Mouse (Mus musculus): ENCODE measurements around the gene Boc. TPM values are rescaled to one million over a fixed set of nuclear protein-coding genes. Genes with fewer than 3 reads are reported as not detected.

Boc gene
- 10 to 100 TPM; 20.4 to 21.4 TPM for total RNA-seq (2021)

DNA sequence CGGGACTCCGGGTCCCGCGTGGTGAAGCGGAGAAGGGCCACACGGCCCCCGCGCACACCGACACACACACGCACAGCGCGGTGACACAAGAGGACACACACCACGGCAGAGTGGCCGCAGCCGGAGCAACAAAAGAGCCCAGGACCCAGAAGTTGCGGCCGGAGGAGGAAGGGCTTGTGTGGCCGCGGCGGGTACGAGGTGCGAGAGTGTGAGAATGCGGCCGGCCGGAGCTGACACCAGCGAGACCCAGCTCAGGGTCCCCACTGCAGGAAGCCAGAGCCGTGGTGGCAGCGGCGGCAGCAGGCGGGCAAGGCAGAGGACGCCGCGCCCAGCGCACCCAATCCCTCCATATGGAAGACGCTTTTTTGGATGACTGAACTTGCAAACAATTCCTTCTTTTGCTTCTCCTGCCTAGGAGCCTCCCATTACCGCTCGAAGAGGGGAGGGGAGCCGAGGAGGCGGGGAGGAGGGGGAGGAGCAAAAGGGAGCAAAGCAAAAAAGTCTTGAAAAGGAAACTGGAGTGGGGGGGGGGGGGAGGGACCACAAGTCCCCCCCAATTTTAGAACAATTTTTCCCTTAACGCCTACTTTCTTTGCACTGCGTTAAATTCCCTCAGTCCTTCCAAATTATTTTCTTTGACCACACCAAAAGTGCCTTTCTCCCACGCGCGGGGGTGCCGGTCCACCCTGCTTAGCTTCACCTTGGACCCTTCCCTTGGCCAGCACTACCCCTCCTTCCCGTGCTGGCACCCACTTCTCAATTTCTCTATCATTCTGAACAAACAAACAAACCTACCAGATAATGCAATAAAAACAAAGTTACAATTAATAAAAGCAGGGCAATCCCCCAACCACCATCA, at the start of gene Boc:
Gene Boc (minus strand): TSS at position 427 of the 859 bp plus-strand sequence.
- intact Hi-C loops (cut with DNase I) = loop anchor here (5.0 kb wide), 2 partner anchors 46 to 61 kb away; no protein-coding TSS in a partner anchor
- peak; percentile 49 to 77 for DNase-seq (ENCODE audit: extremely low spot score in 1 of 2, low spot score in 2 of 2)

DNA sequence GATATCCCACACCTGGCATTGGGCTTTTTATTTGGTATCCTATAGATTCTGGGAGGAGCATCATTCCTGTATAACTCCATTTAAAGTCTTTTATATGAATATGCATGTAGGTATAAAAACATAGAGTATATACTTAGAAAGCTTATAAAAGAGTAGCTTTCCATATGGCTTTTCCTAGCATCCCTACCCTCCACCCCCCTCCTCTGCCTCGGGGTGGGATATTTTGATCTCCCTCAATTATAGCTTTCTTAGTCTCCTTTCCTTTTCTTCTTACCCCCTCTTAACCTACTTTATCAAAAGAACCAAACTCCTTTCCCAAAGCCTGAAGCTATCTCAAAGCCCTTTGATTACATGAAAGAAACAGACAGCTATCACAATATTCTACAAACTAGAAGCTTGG, 47.9 kb upstream of the Boc start:
- DNase-seq (ENCODE audit: extremely low spot score in 1 of 2, low spot score in 2 of 2) = no peak
- intact Hi-C loops (cut with DNase I) = no loop called here

DNA sequence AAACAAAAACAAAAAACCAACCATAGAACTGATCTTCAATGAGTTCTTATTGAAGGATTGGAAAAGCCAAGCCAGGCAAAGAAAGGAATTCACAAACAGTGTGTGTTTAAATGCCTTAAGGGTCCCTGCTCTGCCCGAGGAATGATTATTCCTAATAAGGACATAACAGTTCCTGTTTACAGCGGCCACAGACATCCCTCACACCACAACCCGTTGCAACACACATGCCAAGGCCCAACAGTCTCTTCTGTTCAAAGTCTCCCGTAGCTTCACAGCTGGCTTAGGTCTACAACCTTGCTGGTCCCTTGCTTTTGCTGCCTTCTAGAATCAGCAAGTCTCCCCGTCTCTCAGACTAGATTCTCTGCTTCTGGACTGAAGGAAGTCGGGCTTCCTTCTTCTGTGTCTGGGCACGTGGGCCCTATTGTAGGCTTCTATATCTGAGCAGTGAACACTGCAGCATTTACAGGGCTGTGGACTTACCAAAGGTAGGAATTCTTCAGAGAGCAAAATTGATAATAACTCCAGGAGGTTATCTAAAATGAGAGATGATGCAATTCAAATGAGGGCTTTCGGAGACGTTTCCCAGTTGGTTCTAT, 45.4 kb upstream of the Boc start:
- intact Hi-C loops (cut with DNase I) = no loop called here
- no peak for DNase-seq (ENCODE audit: extremely low spot score in 1 of 2, low spot score in 2 of 2)

DNA sequence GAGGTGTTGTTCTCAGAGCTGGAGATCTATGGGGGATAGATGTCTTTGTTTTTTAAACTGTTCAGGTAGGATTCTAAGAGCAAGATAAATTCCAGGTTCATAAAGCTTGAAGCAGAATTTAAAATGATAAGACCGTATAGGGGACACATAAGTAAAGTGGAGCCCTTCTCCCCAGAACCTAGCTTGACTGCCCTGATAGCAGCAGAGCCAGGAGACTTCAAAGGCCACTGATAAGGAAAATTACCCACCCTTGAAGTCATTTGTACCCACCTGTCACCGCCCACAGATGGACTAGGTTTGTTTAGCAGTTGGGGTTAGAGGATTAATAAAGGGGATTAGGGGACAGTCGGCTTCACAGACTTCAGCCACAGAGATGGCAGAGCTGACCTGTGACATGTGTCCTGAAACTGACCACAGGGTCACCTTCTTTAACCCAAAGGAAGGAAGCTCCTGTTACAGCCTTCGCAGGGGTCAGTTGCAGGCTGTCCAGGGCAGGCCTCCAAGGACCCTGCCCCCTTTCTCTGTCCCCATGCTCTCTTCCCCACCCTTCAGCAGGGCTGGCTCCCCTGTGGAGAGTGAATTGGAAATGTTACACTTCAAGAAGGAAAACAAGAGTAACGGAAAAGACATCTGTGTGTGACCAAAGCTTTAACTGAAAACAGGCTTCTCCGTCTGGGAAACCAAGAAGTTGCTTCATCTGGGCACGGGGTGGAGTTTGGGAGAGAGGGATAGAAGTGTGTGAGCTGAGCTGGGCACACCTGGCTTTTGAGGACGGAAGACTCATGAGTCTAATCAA, 43.5 kb upstream of the Boc start:
- no peak for DNase-seq (ENCODE audit: extremely low spot score in 1 of 2, low spot score in 2 of 2)
- intact Hi-C loops (cut with DNase I) = no loop called here

DNA sequence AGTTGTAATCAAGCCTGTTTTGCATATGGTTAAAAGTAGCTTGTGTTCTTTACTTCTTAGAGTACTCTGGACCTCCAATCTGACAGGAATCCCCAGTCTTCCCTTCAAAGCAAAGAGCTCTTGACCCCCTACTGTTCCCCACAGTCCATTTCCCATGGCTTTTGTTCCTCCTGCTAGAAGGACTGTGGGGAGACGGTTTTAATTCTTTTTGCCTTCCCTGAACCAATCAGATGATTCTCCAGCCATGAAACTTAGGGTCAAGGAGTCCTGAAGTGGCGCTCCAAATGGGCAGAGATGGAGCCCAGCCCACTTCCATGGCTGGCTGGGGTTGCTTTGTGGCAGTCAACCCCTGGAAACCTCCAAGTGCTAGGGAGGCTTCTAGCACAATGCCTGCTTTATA, 42.5 kb upstream of the Boc start:
- intact Hi-C loops (cut with DNase I) = no loop called here
- no peak for DNase-seq (ENCODE audit: extremely low spot score in 1 of 2, low spot score in 2 of 2)

DNA sequence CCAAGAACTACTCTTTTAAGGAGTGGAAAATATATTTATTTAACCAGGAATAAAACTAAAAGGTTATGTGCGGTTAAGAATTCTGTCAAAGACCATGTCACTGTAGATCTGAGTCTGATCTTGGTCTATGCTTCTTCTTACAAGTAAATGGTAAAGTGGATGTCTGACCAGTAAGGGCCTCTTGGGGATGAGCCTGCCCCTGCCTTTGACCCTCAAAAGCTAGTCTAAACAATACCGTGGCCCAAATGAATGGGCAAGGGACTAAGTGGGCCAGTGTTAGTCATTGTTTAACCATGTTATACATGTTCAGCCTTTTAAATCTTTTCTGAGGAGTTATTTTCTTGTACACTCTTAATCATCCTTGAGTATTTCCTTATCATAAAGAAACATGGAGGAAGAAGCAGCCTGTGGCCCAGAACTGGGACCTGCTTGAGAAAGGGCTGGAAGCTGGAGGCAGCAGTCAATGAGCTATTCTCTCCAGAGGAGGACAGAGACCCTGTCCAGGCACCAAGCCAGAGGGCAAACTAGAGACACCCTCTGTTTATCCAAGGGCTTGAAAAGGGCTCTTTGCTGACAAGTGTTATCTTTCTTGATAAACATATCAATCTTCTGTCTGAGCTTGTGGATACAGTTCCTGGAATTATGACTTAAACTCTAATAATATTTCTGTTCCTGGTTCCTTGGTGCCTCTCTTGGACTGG, 38.6 kb upstream of the Boc start:
- DNase-seq (ENCODE audit: extremely low spot score in 1 of 2, low spot score in 2 of 2) = no peak
- intact Hi-C loops (cut with DNase I) = no loop called here

DNA sequence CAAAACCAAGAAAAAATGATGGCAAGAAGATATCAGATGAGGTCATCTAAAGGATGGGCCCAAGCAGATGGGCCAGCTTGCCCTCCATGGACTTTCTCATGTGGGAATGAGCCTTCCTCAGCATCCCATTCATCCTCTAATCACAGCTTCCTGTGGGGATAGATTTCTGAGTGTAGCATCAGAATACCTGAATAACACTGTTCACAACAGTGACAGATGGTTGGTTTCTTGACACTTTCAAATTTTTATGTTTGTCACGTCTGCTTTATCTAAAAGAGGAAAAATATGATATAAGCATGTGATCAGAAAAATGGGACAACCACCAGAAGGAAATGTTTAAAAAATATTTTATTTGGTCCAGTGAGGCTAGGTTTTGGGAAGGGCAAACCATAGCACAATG, 30.8 kb upstream of the Boc start:
- no peak for DNase-seq (ENCODE audit: extremely low spot score in 1 of 2, low spot score in 2 of 2)
- intact Hi-C loops (cut with DNase I) = no loop called here

DNA sequence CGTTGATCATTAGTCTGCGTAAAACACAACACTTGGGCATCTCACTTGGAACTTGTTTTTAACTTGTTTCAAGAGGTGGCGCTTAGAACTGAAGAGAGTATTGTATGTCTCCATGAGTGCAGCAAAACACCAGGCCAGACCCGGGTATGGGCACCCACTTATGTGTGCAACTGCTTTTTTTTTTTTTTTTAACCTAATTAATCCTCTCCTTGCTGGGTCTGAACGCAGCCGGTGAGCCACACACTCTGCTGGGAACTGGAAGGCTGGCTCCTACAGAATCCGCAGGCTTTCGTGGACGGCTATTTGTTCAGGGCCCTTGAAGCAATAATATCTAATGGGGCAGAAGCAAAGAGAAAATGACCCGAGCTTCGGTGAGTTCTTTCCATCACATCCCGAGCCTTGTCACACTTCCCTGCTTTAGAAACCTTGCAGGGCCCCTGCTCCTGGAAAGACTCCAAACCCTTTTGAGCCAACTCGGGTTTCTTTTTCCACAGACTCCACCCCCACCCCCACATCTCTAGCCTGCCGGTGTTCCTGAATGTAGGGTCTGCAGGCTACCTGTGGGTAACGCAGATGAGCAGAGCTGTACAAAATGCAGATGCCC, 20.8 kb upstream of the Boc start:
- intact Hi-C loops (cut with DNase I) = no loop called here
- DNase-seq (ENCODE audit: extremely low spot score in 1 of 2, low spot score in 2 of 2) = no peak

DNA sequence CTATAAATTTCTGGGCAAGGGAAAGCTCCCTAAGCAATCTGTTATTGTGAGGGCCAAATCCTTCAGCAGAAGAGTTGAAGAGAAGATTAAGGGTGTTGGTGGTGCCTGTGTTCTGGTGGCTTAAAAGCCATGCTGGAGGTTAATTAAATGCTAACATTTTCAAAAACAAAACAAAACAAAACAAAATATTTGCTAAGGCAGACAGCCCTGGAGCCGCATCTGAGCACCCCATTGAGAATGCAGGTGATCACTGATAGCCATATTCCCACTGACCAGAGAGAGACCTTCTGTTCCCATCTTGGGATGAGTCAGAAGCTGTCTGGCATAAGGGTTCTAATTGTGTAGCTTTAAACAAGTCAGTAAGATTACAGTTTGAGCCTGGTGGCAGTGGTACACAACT, 19.9 kb upstream of the Boc start:
- no peak for DNase-seq (ENCODE audit: extremely low spot score in 1 of 2, low spot score in 2 of 2)

DNA sequence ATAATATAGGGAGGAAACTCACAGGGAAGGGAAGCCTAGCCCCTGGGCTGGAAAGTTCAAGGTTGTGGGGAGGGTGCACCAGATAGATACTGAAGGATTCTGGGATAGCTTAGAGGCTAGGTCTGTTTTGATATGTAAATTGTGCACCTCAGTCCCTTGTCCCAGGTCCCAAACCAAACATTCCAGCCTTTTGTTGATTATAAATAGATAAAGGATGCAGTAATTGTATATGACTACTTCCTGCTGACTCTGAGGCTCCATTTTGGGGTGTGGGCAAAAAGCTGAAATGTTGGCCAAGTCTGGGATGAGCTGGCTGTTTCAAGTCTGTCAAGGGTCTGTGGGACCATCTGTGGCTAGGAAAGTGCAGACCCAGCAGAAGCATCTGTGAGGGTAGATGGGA, 9.4 kb upstream of the Boc start:
- intact Hi-C loops (cut with DNase I) = no loop called here
- no peak for DNase-seq (ENCODE audit: extremely low spot score in 1 of 2, low spot score in 2 of 2)

More for the DNA sequence above, 19.9 kb upstream of the Boc start:
- intact Hi-C loops (cut with DNase I) = no loop called here

DNA sequence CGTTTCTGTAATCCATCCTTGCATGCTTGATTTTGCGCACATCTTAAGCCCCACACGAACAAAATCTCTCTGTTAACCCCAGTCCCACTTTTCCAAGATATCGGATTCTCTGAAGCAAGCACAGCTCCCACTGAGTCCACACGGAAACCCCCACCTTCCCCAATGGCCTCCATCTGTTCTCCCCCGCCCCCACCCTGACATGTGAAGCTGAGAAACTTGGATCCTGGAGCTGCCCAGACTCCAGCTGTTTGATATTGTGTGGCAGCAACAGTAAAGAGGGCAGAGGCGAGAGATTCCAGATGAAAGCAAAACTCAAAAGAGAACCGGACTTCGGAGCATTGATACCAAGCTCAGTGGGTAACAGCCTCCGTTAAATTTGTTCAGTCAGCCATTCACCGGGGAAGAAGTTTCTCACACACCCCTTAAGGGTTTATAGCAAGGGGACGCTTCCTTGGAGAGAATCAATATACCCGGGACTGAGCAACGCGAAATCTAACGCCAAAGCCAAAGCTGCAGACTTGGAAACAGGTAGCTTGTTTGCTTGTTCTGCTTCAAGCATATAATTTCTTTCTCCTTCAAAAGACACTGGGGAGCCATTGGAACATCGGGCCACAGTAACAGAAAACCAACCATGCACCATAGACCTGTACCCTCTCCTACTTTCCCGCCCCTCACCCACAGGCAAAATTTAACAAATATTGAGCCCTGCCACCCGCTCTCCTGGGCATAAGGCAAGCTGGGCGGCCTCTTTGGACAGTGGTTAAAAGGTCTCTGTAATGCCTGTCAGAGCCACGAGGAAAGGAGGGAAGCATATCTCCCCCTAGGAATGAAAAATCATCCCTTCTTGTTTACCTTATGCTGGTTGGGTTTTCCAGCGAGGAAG, 6.9 kb upstream of the Boc start:
- intact Hi-C loops (cut with DNase I) = no loop called here
- DNase-seq (ENCODE audit: extremely low spot score in 1 of 2, low spot score in 2 of 2) = no peak

DNA sequence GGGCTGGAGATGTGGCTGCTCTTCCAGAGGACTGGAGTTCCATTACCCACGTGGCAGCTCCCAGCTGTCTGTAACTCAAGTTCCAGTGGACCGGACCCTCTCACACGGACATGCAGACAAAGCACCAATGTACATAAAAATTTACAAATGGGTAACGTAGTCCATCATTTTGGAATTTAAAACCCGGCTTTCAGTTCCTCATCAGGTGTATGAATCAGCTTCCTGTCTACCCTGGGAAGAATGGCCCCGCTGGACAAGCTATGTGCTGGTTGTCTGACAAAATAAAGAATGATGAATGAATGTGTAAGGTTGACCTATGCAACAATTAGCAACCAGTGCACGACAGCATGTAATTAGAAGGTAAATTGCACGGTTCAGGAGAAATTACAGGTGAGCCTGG, 5.7 kb upstream of the Boc start:
- no peak for DNase-seq (ENCODE audit: extremely low spot score in 1 of 2, low spot score in 2 of 2)
- intact Hi-C loops (cut with DNase I) = no loop called here

DNA sequence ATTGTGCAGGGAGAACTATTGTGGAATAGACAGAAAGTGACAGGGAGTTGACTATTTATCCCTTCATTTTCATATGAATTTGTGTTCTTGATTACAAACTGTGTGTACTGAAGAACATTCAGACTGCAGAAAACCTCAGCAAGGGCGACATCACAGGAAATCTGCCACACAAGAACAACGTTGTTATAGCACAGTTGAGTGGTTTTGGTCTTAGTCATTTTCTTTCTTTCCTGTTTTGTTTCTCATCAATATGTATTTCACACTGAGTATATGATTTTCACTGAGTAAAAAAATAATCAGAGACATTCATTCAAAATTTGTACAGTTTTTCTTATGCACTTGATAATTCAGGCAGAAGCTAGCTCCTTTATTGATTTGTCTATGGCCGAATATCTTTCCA, 3.4 kb upstream of the Boc start:
- intact Hi-C loops (cut with DNase I) = no loop called here
- no peak for DNase-seq (ENCODE audit: extremely low spot score in 1 of 2, low spot score in 2 of 2)

DNA sequence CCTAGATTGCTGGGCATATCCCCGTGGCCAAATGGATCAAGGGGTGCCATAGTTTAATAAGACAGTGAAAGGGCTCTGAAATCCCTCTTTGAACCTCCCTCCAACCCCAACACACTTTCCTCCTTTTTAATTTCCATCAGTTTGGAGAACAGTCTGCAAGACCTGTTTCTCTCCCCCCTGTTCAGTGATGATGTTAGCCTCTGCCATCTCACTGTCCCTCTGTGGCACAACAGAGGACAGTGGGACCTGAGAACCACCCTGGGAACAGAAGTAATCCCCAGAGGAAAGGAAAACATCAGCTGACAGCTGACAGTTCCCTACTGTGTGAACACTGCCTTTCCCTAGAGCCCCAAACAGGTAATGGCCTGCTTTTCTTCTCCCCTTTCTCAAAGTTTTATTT, 1.5 kb upstream of the Boc start:
- intact Hi-C loops (cut with DNase I) = no loop called here
- no peak for DNase-seq (ENCODE audit: extremely low spot score in 1 of 2, low spot score in 2 of 2)

DNA sequence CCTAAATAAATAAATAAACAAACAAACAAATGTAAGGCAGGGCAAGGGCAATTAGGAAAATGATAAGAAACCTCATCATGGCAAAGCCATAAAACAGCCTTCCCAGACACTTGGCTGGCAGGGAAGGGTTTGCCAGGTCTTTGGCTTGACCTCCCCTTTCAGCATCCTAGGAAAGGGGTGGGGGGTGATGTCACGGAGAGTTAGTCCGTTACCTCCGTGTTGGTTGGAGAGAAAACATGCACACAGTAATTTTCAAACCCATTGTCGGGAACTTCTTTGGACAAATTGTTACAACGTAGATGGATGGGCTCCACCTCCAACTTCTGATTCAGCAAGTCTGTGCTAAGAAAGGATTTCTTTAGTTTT, 616 bp upstream of the Boc start:
- intact Hi-C loops (cut with DNase I) = loop anchor here (5.0 kb wide), 2 partner anchors 47 to 62 kb away; no protein-coding TSS in a partner anchor
- no peak for DNase-seq (ENCODE audit: extremely low spot score in 1 of 2, low spot score in 2 of 2)

DNA sequence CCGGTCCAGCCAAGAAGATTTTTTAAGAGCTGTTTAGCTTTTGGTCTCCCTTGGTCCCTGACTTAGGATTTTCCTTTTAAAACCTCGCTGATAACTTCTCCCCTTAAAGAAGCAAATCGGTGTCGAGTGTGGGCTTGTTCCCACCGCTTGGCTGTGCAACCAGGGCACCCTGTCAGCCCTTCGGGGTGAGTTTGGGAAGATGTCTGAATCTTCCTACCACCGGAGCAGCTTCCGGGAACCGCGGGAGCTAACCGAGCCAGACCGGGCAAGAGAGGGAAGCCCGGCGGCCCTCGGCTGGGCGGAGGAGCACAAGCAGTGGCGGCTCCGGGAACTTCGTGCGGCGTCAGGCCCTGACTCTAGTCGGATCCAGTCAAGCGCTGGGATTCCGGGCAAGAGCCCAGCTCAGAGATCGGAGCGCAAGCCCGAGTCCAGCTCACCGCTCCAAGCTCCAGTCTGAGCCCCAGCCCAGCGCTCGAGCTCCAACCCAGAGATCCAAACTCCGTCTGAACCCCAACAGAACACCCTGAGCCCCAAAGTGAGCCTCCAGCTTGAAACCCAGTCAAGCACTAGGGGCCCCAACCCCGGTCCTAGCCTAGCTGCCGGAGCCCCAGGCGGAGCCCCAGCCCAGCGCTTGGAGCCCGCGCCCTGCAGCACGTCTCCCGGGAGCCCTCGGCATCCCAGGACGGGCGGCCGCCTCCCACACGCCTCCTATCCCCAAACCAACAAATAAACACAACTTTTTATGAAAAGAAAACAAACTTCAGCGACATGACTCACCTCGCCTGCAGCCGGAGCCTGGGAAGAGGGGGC, 831 bp downstream of the Boc start:
- DNase-seq (ENCODE audit: extremely low spot score in 1 of 2, low spot score in 2 of 2) = peak; percentile 55 to 84
- intact Hi-C loops (cut with DNase I) = loop anchor here (5.0 kb wide), 2 partner anchors 46 to 61 kb away; no protein-coding TSS in a partner anchor

DNA sequence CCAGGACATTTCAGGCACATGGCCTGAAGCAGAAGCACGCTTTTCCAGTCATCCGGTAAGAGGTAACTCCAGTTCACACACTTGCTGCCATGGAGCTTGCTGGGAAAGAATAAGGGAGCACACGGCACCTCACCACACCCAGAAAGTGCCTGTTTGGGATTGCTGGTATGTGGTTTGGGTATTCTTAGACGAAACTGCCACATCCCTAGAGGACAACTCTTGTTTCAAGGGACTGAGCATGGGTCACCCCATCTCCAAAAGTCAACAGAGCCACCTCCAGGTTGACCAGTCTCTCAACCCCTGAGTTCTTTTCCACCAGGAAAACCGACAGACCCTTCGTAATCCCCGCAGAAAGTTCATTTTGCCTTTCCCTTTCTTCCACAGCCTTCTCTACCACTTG, 1.6 kb downstream of the Boc start:
- intact Hi-C loops (cut with DNase I) = loop anchor here (5.0 kb wide), 2 partner anchors 45 to 60 kb away; no protein-coding TSS in a partner anchor
- no peak for DNase-seq (ENCODE audit: extremely low spot score in 1 of 2, low spot score in 2 of 2)

All from left cerebral cortex, postnatal 10 days (tissue).